Mouse (Mus musculus) heart, embryonic 16.5 days (tissue): ENCODE measurements around the gene Raver2. TPM values are rescaled to one million over a fixed set of nuclear protein-coding genes. Genes with fewer than 3 reads are reported as not detected.
"Not testable (repeated sequence)": the region's sequence is repeated elsewhere in the genome, so short reads cannot be mapped to it uniquely, and the experiment has no call there.

Experiments used
- ATAC-seq: fragments of 200-750 bp; cut with Nextera tagmentation; replicated peaks from 2 replicates; pipeline ENCODE4 v1.8.0; 2017; ENCODE audit warnings: moderate number of reproducible peaks; ENCODE audit not compliant: insufficient read depth, low FRiP score; ENCODE audit errors: extremely low read depth
- H3K27ac ChIP-seq: fragments of 300-500 bp; sonication (generic); 2 replicates; pipeline ENCODE4 v1.5.1; 2014; ENCODE audit warnings: mild to moderate bottlenecking, low read length, control low read depth, moderate library complexity
- H3K27me3 ChIP-seq: fragments of 300-500 bp; sonication (generic); 2 replicates; pipeline ENCODE4 v1.6.1; 2014; ENCODE audit warnings: low read length, mixed read lengths; ENCODE audit not compliant: control insufficient read depth, insufficient read depth
- H3K36me3 ChIP-seq: fragments of 300-500 bp; sonication (generic); 2 replicates; pipeline ENCODE4 v1.6.1; 2014; ENCODE audit not compliant: control insufficient read depth, insufficient read depth
- H3K4me1 ChIP-seq: fragments of 300-500 bp; sonication (generic); 2 replicates; pipeline ENCODE4 v1.6.1; 2014; ENCODE audit warnings: low read length, mixed read lengths; ENCODE audit not compliant: control insufficient read depth, insufficient read depth
- H3K4me2 ChIP-seq: fragments of 300-500 bp; sonication (generic); 2 replicates; pipeline ENCODE4 v1.6.1; 2014; ENCODE audit warnings: low read depth, mild to moderate bottlenecking, control low read depth, low read length
- H3K4me3 ChIP-seq: fragments of 300-500 bp; sonication (generic); 2 replicates; pipeline ENCODE4 v1.5.1; 2014; ENCODE audit warnings: mild to moderate bottlenecking, control low read depth, low read length
- H3K9ac ChIP-seq: fragments of 300-500 bp; sonication (generic); 2 replicates; pipeline ENCODE4 v1.6.1; 2014; ENCODE audit warnings: low read length, control low read depth
- H3K9me3 ChIP-seq: fragments of 300-500 bp; sonication (generic); replicated peaks from 2 replicates; pipeline ENCODE4 v1.6.1; 2016; ENCODE audit warnings: low read length; ENCODE audit not compliant: control insufficient read depth
- WGBS: fragments of 180-500 bp; shearing (Covaris S2); extraction: QIAGEN DNeasy Blood & Tissue Kit; methylation state at CpG from one replicate; pipeline ENCODE4 v1.1.7; 2014; 5-methylcytosine and 5-hydroxymethylcytosine counted together
- polyA plus RNA-seq: library from polyadenylated mRNA; unstranded; fragments of >200 nt; fragmentation: Nextera tagmentation; extraction: Ambion mirVana; gene quantifications from 2 replicates; pipeline ENCODE4 v1.2.1, GENCODE M21; 2015

Gene Raver2
- polyA plus RNA-seq, 1 experiment from 2014 or later: 4.2 TPM

DNA sequence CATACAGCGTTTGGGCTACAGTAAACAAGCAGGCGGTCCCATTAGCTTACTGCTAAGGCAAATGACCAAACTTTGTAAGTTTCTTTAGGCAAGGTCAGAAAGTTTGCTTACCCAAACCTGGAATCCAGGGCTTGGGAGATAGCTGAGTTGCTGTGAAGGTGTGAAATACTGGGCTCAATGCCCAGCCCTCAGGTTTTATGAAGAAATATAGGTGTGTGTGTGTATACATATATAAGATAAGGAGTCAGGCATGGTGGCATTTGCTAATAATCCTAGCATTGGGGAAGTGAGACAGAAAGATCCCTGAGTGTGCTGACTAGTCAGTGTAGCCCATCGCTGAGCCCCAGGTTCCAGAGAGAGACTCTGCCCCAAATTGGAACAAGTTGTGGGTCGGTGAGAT, 16.1 kb downstream of the Raver2 start:
- H3K4me2 ChIP-seq: no peak overlapping the region
- ATAC-seq: no peak
- no peaks in the 10 kb centered on the region for H3K9me3 ChIP-seq
- H3K4me1 ChIP-seq: peaks cover 4% of the 10 kb centered on the region; the same call in 1 of the 2 replicates
- H3K4me3 ChIP-seq: no peak overlapping the region
- no peaks in the 10 kb centered on the region for H3K36me3 ChIP-seq
- H3K9ac ChIP-seq: no peak overlapping the region
- no peaks in the 10 kb centered on the region for H3K27me3 ChIP-seq
- no peak overlapping the region for H3K27ac ChIP-seq
- WGBS: 88% methylated on average over 4 of the region's 4 CpGs

- Histone ChIP-seq H3K27me3 (no peaks in the 10 kb centered on the region), H3K27ac (no peak overlapping the region), H3K9ac (no peak overlapping the region), H3K4me2 (no peak overlapping the region), H3K4me3 (no peak overlapping the region), H3K36me3 (no peaks in the 10 kb centered on the region), H3K4me1 (peaks cover 4% of the 10 kb centered on the region; the same call in 1 of the 2 replicates), H3K9me3 (no peaks in the 10 kb centered on the region)
- ATAC-seq: no peak
- WGBS: 48% methylated on average over 3 of the region's 3 CpGs
These were observed 17.3 kb downstream of the Raver2 start for GRCm38 (mm10) chr4:101086040-101086439.

DNA sequence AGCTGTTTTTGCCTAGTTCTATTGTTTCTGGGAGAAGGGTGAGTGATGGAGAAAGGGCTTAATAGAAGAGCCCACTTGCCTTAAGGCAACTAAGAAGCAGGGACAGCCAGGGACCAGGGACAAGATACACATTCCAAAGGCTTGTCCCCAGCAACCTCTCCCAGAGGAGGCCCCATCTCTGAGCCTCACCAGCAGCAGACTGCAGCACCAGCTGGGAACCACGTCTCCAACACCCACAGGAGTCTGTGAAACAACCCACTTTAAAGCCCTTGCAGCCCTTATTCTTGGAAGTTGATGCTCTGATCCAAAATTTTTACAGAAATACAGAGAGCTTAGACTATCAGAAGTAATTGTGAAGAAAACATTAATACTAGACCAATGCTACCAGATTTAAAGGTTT, 18.9 kb downstream of the Raver2 start:
- ATAC-seq: no peak

GRCm38 (mm10) chr4:101090630-101091029, 21.8 kb downstream of the Raver2 start:
- H3K4me1 ChIP-seq, H3K9ac ChIP-seq, ATAC-seq, H3K27me3 ChIP-seq, H3K27ac ChIP-seq, H3K36me3 ChIP-seq, H3K4me3 ChIP-seq, H3K9me3 ChIP-seq, H3K4me2 ChIP-seq: not testable (repeated sequence)
- 93% methylated on average over 3 of the region's 3 CpGs for WGBS

More for the DNA sequence above, 18.9 kb downstream of the Raver2 start:
- H3K27me3 ChIP-seq: no peaks in the 10 kb centered on the region
- H3K9ac ChIP-seq: no peak overlapping the region
- H3K36me3 ChIP-seq: no peaks in the 10 kb centered on the region
- no peaks in the 10 kb centered on the region for H3K4me1 ChIP-seq
- no peak overlapping the region for H3K27ac ChIP-seq
- 38% methylated on average over 1 of the region's 1 CpGs for WGBS
- no peak overlapping the region for H3K4me2 ChIP-seq
- no peaks in the 10 kb centered on the region for H3K9me3 ChIP-seq
- no peak overlapping the region for H3K4me3 ChIP-seq

GRCm38 (mm10) chr4:101093292-101093691, 24.5 kb downstream of the Raver2 start:
- Histone ChIP-seq H3K4me2 (no peak overlapping the region), H3K4me3 (no peak overlapping the region), H3K36me3 (no peaks in the 10 kb centered on the region), H3K9me3 (no peaks in the 10 kb centered on the region), H3K27ac (no peak overlapping the region), H3K4me1 (no peaks in the 10 kb centered on the region; the same call in 1 of the 2 replicates), H3K9ac (no peak overlapping the region), H3K27me3 (no peaks in the 10 kb centered on the region)
- no peak; the same call in 1 of the 2 replicates for ATAC-seq
- 49% methylated on average over 10 of the region's 10 CpGs for WGBS

DNA sequence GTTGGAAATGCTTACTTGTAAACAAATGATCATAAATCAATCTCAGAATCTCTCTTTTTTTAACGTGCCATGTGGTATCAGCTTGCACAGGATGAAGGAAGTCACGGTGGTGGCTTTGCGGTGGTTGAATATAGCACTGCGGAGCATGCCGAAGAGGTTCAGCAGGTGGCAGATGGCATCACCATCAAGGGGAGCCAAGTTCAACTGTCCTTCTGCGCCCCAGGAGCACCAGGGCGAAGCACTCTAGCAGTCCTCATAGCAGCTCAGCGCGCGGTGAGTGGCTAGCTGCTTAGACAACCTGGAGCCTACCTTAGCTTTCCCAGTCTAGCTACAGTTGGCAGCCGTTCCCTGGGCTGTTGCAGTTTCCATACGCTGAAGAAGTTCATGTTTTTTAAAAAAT, 38.3 kb downstream of the Raver2 start:
- H3K9ac ChIP-seq: no peak overlapping the region
- H3K27me3 ChIP-seq: no peaks in the 10 kb centered on the region
- no peaks in the 10 kb centered on the region for H3K4me1 ChIP-seq
- H3K36me3 ChIP-seq: no peaks in the 10 kb centered on the region
- no peak overlapping the region for H3K4me2 ChIP-seq
- ATAC-seq: no peak
- 86% methylated on average over 12 of the region's 12 CpGs for WGBS
- peaks cover 11% of the 10 kb centered on the region; the same call in 1 of the 2 replicates for H3K9me3 ChIP-seq
- no peak overlapping the region for H3K27ac ChIP-seq
- no peak overlapping the region for H3K4me3 ChIP-seq

DNA sequence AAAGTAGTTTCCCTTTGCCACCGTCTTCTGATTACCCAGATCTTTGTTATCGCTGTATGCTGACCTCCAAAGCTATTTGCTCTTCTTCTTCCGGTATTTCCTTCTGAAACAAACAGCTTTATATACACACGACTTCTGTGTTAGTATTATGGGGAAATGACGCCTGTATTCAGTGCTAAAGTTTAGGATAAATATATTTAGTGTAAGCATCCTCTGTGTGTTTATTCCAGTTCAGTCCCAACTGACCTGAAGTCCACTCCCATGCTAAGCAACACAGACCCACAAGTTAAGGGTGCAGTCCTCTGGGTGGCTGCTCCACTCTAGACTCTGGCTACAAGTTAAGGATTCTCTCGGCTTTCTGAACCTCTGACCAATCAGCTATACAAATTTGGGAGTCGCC, 52.2 kb downstream of the Raver2 start:
- H3K9ac ChIP-seq: no peak overlapping the region
- 86% methylated on average over 7 of the region's 7 CpGs for WGBS
- no peak overlapping the region for H3K4me2 ChIP-seq
- no peaks in the 10 kb centered on the region for H3K9me3 ChIP-seq
- H3K27me3 ChIP-seq: no peaks in the 10 kb centered on the region
- no peak overlapping the region for H3K4me3 ChIP-seq
- no peak overlapping the region for H3K27ac ChIP-seq
- H3K36me3 ChIP-seq: no peaks in the 10 kb centered on the region; the same call in 1 of the 2 replicates
- ATAC-seq: no peak
- H3K4me1 ChIP-seq: peaks cover 10% of the 10 kb centered on the region; the same call in 1 of the 2 replicates

GRCm38 (mm10) chr4:101135013-101135412, 66.2 kb downstream of the Raver2 start:
- 89% methylated on average over 8 of the region's 8 CpGs for WGBS
- Histone ChIP-seq H3K9ac (no peak overlapping the region), H3K36me3 (0 out of 2 replicates have a peak, but pooled peaks cover 4% of the 10 kb centered on the region), H3K9me3 (no peaks in the 10 kb centered on the region), H3K27me3 (no peaks in the 10 kb centered on the region), H3K27ac (no peak overlapping the region), H3K4me3 (no peak overlapping the region), H3K4me1 (no peaks in the 10 kb centered on the region), H3K4me2 (no peak overlapping the region)
- ATAC-seq: no peak

GRCm38 (mm10) chr4:101135909-101136308, 67.1 kb downstream of the Raver2 start:
- no peaks in the 10 kb centered on the region for H3K27me3 ChIP-seq
- H3K4me3 ChIP-seq: no peak overlapping the region
- no peak overlapping the region for H3K9ac ChIP-seq
- 90% methylated on average over 14 of the region's 14 CpGs for WGBS
- no peak overlapping the region for H3K27ac ChIP-seq
- no peaks in the 10 kb centered on the region for H3K9me3 ChIP-seq
- ATAC-seq: no peak
- no peak overlapping the region for H3K4me2 ChIP-seq
- H3K4me1 ChIP-seq: no peaks in the 10 kb centered on the region
- H3K36me3 ChIP-seq: 0 out of 2 replicates have a peak, but pooled peaks cover 4% of the 10 kb centered on the region
